Mouse (Mus musculus) ES-E14 (cell line): ENCODE measurements around the gene Dlgap1.

ENCODE experiments used
- CHD2 ChIP-seq: IDR thresholded peaks from 2 replicates; pipeline ENCODE4 v1.6.1; 2014; ENCODE audit warnings: mild to moderate bottlenecking, low read depth, low read length, inconsistent platforms
- HCFC1 ChIP-seq: IDR thresholded peaks from 2 replicates; pipeline ENCODE4 v1.6.1; 2012; ENCODE audit warnings: low read length, inconsistent platforms, borderline replicate concordance; ENCODE audit not compliant: insufficient read depth
- MAFK ChIP-seq: IDR thresholded peaks from 2 replicates; pipeline ENCODE4 v1.6.1; 2014; ENCODE audit warnings: mild to moderate bottlenecking, low read depth, low read length, inconsistent platforms; ENCODE audit not compliant: insufficient read depth
- ZC3H11A ChIP-seq: IDR thresholded peaks from 2 replicates; pipeline ENCODE4 v1.6.1; 2012; ENCODE audit warnings: low read depth, mild to moderate bottlenecking, inconsistent platforms, low read length, borderline replicate concordance
- ZNF384 ChIP-seq: IDR thresholded peaks from 2 replicates; pipeline ENCODE4 v1.6.1; 2012; ENCODE audit warnings: low read depth, low read length, inconsistent platforms

DNA sequence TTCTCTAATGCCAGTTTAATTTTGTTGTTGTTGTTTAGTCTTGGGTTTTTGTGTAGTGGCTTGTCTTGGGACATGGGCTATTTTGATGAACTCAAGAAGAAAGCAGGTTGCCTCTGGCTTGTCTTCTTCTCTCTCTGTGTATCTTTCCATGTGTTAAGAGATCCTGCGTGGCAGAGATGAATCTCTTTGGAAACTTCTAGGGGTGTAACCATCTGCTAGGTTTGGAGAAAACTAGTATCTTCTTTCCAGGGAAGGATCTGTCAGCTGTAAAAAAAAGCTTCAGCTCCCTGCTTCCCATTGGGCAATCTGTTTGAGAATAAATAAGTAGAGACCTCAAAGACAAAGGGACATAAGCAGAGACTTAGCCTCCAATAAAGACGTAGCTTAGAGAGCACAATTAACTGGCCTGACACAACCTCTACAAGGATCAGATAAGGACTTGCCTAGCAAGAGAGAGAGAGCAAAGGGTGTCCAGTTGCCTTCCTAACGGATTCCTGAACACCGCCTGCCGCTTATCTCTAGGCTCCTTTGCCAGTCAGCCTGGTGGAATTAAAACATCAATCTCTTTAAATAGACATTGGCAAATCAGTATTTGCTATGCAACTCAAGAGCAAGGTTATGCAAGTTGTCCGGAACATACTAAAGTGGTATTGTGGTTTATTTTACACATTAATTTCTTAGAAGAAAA lies 13.5 kb downstream of the Dlgap1 start:
- TF ChIP-seq ZNF384 (no peak), HCFC1 (no peak), ZC3H11A (no peak), MAFK (no peak), CHD2 (no peak)
